Mouse (Mus musculus) cerebral cortex, adult 2 months (tissue): ENCODE results near the gene Pou5f1.

Experiments
- WGBS: fragments of 180-500 bp; shearing (Covaris S2); methylation state at CpG from one replicate; pipeline ENCODE4 v1.1.7; 2018; 5-methylcytosine and 5-hydroxymethylcytosine counted together

Pou5f1 gene

DNA sequence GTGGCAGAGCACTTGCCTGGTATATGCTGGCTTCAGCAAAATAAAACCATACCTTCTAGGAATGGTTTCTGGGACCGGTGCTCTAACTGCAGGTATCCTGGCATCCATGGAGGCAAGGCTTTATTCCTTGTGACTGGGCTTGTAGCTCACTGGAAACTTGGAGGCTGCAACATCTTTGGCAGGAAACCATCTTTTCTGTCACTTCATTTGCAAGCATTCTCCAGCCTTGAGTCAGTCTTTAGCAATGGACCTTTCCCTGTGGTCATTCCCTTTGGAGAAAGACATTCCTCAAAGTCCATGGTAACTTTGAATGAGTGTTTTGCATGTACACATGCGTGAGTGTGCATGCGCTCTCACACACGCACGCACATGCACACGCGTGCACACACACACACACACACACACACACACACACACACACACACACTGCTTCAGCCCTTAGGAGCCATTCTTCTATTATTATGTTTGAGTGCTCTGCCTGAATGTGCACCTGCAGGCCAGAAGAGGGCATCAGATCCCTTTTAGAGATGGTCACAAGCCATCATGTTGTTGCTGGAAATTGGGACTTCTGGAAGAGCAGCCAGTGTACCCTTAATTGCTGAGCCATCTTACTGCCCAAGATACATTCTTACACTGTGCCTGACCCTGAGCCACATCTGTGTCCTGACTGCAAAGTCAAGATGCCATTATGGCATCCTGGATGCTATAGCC is 7.3 kb downstream of the Pou5f1 start:
- 91% methylated on average over 7 of the region's 7 CpGs for WGBS

DNA sequence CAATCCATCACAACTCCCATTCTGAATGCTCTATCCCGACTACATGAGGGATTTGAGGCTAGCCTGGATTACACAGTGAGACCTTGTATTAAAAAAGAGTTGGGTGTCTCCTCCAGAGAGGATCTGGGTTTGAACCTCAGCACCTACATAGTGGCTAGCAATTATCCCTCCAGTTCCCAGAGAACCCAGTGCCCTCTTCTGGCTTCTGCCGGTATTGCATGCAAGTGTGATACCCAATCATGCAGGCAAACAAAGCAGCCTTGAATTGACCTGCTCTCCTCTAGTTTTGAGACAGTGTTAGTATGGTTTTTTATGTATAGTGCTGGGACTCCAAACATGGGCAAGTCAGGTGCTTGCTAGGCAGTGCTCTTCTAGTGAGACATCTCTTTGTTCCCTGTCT is 8.1 kb downstream of the Pou5f1 start:
- 13% methylated on average over 2 of the region's 2 CpGs for WGBS

DNA sequence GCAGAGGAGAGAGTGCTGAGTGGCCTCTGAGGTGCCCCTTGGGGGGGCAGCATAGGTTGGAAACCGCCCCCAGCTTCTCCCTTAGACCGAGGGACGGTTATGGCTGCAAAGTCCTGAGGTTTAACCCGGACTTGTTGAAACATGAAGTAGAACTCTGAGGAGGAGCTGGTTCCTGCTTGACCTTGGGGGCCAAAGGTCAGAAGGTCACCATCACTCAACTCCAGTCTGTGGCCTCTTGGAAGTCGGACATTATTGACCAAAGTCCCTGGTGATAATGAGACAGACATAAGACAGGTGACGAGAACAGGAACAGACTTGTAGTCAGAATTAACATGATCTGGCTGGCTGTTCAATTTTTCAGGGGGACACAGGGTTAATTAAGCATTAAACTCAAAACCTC is 8.9 kb downstream of the Pou5f1 start:
- 79% methylated on average over 6 of the region's 6 CpGs for WGBS

GRCm38 (mm10) chr17:35515911-35516640 is 10.3 kb downstream of the Pou5f1 start:
- 7% methylated on average over 25 of the region's 25 CpGs for WGBS

DNA sequence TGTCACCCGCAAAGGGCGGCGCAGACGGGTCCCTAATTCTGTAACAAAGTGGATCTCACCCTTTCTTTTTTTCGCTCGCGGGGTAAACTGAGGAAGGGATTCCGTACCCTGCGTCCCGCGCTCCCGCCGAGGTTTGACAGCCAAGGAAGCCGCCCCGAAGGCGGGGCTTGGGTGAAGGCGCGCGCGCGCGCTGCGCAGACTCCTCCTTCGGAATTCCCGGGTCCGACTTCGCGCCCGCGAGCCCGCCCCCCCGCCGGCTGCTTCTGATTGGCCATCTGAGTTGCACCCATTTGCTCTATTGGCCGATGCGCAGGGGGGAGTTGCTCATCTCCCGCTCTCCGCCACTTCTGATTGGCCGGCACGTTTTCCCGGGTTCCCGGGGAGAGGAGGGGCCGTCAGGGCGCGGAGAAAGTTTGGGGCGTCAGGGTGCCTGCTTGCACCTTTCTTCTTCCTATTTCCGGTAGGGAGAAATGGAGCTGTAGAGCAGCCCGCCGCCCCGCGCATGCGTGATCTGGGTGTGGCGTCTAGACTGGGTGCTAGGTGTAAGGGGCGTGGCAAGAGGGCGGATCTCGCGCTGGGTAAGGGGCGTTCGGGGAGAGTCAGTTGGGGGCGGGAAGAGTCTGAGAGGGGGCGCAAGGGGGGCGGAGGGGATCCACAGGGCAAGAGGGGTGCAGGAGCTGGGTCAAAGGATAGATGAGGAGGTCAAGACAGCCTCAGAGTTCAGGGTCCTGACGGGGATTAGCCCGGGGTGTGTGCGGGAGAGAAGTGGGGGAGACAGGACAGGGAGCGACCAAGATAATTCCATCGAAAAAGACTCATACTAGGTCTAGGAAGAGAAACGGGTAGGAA is 11.1 kb downstream of the Pou5f1 start, which contains the start of the genes Tcf19 and Cchcr1:
Gene Tcf19 (minus strand): TSS at position 173 of the 849 bp plus-strand sequence.
Gene Cchcr1 (plus strand): TSS at position 449 of the 849 bp plus-strand sequence.
- WGBS, result 1% methylated on average over 65 of the region's 67 CpGs

DNA sequence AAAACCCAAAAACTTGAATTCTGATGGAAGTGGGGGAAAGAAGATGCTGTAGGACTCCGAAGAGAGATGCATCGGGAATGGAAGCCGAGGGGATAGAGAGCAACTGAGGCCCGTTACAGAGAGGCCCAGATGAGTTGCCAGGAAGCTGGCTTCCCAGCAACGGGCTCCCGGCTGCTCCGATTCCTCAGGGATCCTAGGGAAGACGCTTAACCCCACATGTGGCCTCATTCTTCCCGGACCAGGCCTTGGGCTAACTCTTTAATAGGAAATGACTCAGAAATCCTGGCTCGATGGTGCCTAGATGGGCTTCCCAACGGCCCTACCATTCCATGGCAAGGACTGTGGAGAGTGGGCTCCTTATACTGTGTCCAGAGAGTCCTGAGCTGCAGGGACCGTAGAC is 11.7 kb downstream of the Pou5f1 start:
- WGBS, result 10% methylated on average over 12 of the region's 12 CpGs

DNA sequence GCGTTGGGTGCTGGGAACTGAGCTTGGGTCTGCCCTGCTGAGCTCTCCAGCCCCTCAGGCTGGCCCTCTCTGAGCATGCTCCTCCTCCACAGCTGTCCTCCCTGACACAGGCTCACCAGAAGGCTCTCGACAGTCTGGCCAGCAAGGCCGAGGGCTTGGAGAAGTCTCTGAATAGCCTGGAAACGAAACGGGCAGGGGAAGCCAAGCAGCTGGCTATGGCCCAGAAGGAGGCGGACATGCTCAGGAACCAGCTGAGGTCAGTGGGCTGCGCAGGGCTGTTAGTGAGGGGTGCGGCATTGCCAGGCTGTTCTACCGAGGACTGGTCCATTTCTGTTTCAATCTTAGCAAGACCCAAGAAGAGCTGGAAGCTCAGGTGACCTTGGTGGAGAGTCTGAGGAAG is 18.5 kb downstream of the Pou5f1 start:
- WGBS, result 76% methylated on average over 9 of the region's 9 CpGs

DNA sequence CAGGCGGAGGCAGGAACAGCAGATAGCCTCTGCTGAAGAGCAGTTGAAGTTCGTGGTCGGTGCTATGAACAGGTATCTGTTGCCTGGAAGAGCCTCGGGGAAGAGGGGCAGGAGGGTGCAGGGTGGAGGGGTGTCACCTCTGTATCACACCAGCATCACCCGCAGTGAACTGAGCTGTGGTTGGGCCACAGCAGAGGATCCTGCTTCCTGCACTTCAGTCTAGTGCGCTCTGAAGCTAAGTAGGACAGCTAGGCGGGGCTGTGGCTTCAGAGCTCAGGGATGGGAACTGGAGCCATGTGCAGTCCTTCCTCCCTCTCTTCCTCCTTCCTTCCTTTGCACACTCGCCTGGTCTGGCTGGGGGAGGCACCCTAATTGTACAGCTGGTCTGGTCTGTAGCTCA is 20.8 kb downstream of the Pou5f1 start:
- WGBS, result 76% methylated on average over 8 of the region's 8 CpGs

DNA sequence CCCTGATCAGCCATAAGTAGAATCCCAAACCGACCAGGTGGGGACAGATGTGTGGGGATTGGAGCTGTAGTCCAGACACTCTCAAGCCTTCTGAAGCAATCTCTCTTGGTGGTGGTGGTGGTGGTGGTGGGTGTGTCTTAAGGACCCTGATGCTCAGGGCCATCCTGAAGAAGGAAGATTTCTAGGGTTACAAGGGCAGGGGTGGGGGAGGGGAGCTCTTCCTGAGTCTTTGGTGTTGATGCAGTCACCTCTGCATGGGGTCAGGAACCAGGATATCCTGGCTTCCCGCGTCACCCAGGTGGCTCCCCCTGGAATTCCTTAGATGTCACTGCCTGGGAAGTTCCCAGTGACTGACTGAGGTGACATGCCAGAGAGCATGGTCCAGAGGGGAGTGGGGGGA is 26.5 kb downstream of the Pou5f1 start:
- WGBS, result 35% methylated on average over 3 of the region's 3 CpGs

DNA sequence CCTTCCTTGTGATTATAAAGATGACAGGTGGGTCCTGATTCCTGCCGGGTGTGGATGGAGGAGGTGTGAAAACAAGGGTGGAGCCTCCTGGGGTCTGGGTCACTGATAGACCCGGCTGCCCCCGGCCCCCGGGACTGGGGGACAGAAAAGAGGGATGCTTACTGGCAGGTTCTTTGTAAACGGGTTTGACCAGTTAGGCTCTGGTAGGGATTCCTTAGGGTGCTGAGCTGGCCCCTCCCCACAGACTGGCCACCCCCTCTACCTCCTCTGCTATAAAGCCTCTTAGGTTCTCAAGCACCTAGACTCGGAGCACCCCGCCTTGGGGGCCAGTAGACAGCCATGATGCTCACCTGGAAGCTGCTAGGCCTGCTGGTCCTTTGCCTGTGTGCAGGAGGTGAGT is 27.1 kb downstream of the Pou5f1 start, which contains the start of gene Psors1c2:
Gene Psors1c2 (plus strand): TSS at position 301 of the 400 bp plus-strand sequence.
- 73% methylated on average over 7 of the region's 7 CpGs for WGBS

- 4% methylated on average over 6 of the region's 6 CpGs for whole genome bisulfite sequencing
Observed at GRCm38 (mm10) chr17:35534343-35534742, 28.5 kb downstream of the Pou5f1 start.

DNA sequence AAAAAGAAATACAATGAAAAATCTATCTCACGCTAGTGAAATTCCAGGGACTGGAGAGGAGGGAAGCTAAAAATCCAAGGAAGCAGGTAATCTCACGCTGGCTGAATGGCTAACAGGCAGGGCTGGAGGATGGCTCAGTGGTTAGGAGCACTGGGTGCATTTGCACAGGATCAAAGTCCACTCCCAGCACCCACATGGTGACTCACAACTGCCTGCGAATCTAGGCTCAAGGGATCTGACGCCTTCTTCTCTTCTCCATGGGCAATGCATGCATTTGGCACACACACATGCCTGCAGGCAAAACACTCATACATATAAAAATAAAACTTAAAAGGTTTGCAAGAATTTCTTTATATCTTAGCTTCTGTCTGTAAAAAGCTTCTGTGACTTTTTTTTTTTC is 31.6 kb downstream of the Pou5f1 start:
- WGBS, result 56% methylated on average over 4 of the region's 4 CpGs

- WGBS, result 89% methylated on average over 1 of the region's 1 CpGs
Observed at GRCm38 (mm10) chr17:35538476-35538875, 32.7 kb downstream of the Pou5f1 start.

GRCm38 (mm10) chr17:35539540-35539939 is 33.7 kb downstream of the Pou5f1 start:
- WGBS, result 74% methylated on average over 10 of the region's 10 CpGs

DNA sequence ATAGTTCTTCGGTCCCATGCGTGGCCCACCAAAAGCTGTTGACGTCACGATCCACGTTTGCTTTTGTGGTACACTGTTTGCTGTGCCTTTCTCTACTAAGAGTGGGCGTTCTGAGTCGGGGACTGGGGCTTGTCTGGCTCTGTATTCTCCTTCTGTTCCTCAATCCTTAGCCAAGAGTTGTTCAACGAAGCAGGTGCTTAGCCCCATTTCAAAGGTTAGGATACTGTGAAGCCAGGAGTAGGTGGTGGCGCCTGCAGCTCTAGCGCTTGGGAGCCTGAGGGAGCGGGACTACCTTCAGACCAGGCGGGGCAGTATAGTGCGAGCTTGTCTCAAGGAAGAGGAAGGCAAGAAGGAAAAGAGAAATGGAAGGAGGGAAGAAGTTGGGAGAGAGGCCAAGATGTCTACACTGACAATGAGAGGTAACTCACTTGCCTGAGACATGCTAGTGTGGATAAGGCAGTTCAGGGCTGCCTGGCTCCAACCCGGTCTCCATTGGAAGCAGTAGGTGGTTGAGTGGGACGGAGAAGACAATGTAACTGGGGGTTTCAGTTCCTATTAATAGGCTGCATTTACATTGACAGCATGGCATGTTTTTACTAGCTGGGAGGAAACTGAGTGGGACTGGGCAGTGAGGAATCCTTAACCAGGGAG is 37.1 kb downstream of the Pou5f1 start:
- 55% methylated on average over 15 of the region's 15 CpGs for WGBS

DNA sequence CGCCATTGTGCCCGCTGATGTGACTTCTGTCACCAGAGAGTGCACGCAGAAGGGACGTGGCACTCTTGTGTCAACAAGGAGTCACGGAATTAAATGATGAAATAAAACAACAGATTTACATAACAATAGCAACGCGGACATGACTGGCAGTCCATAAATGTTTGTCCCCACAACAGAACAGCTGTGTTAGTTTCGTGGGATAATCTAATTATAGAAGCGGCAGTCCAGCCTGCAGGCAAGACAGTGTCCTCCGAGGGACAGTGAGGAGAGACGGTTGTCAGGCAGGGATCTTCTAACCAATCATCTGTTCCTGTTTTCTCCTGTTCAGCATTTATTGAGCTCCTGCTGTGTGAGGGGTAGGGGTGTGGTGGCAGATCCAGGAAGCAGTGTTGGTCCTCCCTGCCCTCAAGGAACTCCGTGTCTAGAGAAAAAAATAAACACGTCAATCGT is 37.6 kb downstream of the Pou5f1 start:
- WGBS, result 29% methylated on average over 14 of the region's 14 CpGs

- 66% methylated on average over 6 of the region's 6 CpGs for WGBS
Observed at GRCm38 (mm10) chr17:35544001-35544400, 38.2 kb downstream of the Pou5f1 start.

DNA sequence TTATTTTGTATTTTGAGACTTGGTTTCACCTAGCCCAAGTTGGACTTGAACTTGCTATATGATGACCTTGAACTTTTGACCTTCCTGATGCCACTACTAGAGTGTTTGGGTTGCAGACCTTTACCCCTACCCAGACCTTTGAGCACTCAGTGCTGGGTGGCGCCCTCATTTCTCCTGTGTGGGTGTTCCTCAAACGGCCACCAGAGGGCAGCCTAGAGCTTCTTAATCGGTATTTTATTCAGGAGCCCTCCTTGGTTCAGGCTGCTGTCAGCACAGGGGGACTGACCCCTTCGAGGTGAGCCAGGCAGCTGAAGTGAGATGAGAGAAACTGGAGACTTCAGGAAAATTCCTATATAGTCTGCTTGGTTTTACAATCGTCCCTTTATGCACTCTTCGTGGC is 38.9 kb downstream of the Pou5f1 start:
- 30% methylated on average over 6 of the region's 6 CpGs for WGBS

- WGBS, result 66% methylated on average over 2 of the region's 2 CpGs
Observed at GRCm38 (mm10) chr17:35547465-35547864, 41.6 kb downstream of the Pou5f1 start.

DNA sequence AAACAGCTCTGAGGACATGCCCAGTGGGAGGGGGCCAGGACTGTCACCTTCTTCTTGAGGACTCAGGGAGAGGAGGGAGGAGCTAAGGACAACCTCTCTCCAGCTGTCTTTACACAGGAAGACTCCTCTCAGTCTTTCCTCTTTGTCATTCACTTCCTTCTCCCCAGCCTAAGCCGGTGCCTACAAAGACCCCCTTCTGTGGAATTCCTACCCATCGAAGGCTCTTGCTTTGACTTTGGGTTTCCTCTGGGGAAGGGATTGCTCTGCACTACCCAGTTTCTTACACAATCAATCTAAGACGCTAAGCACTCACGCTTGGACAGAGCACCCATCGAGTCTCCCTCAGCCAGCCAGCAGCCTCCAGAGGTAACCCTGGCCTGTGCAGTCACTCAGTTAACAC is 42.8 kb downstream of the Pou5f1 start:
- WGBS, result 48% methylated on average over 5 of the region's 5 CpGs

DNA sequence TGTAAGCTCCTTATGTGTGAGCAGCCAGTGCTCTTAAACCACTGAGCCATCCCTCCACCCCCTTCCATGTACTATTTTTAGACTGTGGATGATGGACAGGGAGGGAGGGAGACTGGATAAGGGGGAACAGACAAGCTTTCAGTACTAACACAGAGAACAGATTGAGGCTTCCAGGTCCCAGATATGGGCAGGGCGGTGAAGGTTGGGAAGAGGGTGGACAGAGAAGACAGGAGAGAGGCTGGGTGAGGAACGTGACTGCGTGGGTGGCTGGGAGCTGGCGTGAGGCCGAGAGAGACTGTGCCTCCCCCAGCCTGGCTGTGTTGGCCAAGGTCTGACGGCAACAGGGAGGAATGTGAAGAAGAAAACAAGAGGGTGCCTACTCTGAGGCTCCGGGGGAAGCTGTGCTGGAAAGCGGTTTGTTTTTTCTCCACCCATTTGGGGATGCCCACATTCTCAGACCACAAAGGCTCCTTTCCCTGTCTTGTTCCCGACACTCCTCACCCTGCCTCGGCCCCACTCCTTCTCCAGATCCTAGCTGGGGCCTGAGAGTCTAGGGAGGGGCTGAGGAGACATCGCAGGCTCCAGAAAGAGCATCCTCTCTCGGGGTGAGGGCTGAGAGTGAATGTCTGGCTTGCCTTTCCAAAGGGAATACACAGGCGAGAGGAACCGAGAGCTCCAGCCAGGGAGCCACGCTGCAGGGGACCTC is 43.8 kb downstream of the Pou5f1 start:
- WGBS, result 21% methylated on average over 15 of the region's 15 CpGs
